Mouse (Mus musculus): ENCODE data around the gene Zfp69.

- TF ChIP-seq CTCF (IDR thresholded peaks at IDR 0.05; ENCODE audit: borderline replicate concordance, control insufficient read depth, extremely low read depth, insufficient read depth, low read length, poor library complexity) (no peak), POLR2A (IDR thresholded peaks at IDR 0.05; ENCODE audit: control insufficient read depth, extremely low read depth, insufficient read depth, low read length, poor library complexity) (no peak)
Observed at GRCm38 (mm10) chr4:120888884-120889283, 62.6 kb downstream of the Zfp69 start.
